Mouse (Mus musculus) forebrain, embryonic 16.5 days (tissue): Measurements from ENCODE around the gene Hip1. TPM values are rescaled to one million over a fixed set of nuclear protein-coding genes. Genes with fewer than 3 reads are reported as not detected.
"Not testable (repeated sequence)": the region's sequence is repeated elsewhere in the genome, so short reads cannot be mapped to it uniquely, and the experiment has no call there.

Experiments
- ATAC-seq: fragments of 200-750 bp; cut with Nextera tagmentation; 2 replicates; pipeline ENCODE4 v1.8.0; 2017; ENCODE audit warnings: mild to moderate bottlenecking, moderate library complexity
- H3K27ac ChIP-seq: fragments of 300-500 bp; sonication (generic); 2 replicates; pipeline ENCODE4 v1.5.1; 2014; ENCODE audit warnings: low read length, control low read depth
- H3K27me3 ChIP-seq: fragments of 300-500 bp; sonication (generic); replicated peaks from 2 replicates; pipeline ENCODE4 v1.6.1; 2014; ENCODE audit warnings: low read length; ENCODE audit not compliant: control insufficient read depth, insufficient read depth
- H3K36me3 ChIP-seq: fragments of 300-500 bp; sonication (generic); 2 replicates; pipeline ENCODE4 v1.6.1; 2014; ENCODE audit not compliant: control insufficient read depth, insufficient read depth
- H3K4me1 ChIP-seq: fragments of 300-500 bp; sonication (generic); replicated peaks from 2 replicates; pipeline ENCODE4 v1.6.1; 2014; ENCODE audit warnings: low read length; ENCODE audit not compliant: control insufficient read depth, insufficient read depth
- H3K4me2 ChIP-seq: fragments of 300-500 bp; sonication (generic); 2 replicates; pipeline ENCODE4 v1.6.1; 2014; ENCODE audit warnings: mild to moderate bottlenecking, low read length, control low read depth
- H3K4me3 ChIP-seq: fragments of 300-500 bp; sonication (generic); replicated peaks from 2 replicates; pipeline ENCODE4 v1.5.1; 2014; ENCODE audit warnings: mild to moderate bottlenecking, low read length, control low read depth
- H3K9ac ChIP-seq: fragments of 300-500 bp; sonication (generic); replicated peaks from 2 replicates; pipeline ENCODE4 v1.6.1; 2014; ENCODE audit warnings: low read depth, low read length, control low read depth
- H3K9me3 ChIP-seq: fragments of 300-500 bp; sonication (generic); 2 replicates; pipeline ENCODE4 v1.6.1; 2016; ENCODE audit warnings: low read length; ENCODE audit not compliant: control insufficient read depth
- WGBS: fragments of 180-500 bp; shearing (Covaris S2); extraction: QIAGEN DNeasy Blood & Tissue Kit; methylation state at CpG from one replicate; pipeline ENCODE4 v1.1.7; 2014; 5-methylcytosine and 5-hydroxymethylcytosine counted together
- polyA plus RNA-seq: library from polyadenylated mRNA; unstranded; fragments of >200 nt; fragmentation: Nextera tagmentation; extraction: Ambion mirVana; gene quantifications from 2 replicates; pipeline ENCODE4 v1.2.1, GENCODE M21; 2015

The Hip1 gene
- polyA plus RNA-seq, 1 experiment from 2014 or later: 32.5 TPM

DNA sequence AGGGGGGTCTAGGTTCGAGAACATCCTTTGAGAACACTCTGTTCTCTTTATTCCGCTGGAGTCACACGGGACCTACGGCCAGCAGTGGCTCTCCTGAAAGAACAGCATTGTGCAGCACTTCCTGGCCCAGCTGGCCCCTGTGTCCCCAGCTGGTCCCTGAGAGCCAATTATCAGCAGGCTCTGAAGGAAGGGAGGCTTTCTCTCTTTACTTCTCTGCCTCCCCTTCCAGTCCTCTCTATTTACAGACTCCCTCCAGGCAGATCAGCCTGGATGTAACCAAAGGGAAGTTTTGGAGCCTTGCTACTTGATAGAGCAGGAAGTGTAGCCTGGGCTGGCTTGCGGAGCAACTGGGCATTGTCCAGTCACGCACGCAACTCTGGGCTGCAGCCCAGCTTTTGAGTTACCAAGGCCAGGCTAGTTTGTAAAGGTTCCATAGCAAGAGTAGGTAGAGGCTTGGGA lies 79.1 kb downstream of the Hip1 start:
- ATAC-seq: peak; percentile 68
- peaks cover 5% of the 10 kb centered on the region for H3K4me1 ChIP-seq
- no peaks in the 10 kb centered on the region for H3K9me3 ChIP-seq
- WGBS: 38% methylated on average over 7 of the region's 7 CpGs
- no peak overlapping the region for H3K9ac ChIP-seq
- peak overlapping the region; percentile 58 for H3K27ac ChIP-seq
- H3K4me3 ChIP-seq: no peak overlapping the region
- H3K36me3 ChIP-seq: no peaks in the 10 kb centered on the region
- H3K27me3 ChIP-seq: no peaks in the 10 kb centered on the region
- no peak overlapping the region for H3K4me2 ChIP-seq

DNA sequence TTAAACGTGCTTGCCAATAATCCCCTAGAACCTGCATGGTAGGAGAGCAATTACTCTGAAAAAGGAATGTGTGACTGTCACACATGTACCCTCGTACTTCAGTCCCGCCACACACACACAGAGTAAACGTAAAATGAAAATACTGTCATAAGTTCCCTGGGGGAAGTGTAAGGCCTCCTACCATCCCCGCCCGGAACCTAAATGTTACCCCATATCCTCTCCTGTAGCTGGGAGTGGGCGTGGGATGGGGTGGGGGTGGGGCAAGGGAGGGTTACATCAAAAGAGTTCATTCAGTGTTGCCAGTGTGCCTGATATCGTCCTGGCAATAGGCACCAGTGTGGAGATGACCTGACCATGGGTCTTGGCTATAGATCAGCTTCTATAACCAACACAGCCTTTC lies 81.5 kb downstream of the Hip1 start:
- Histone ChIP-seq H3K27me3 (no peaks in the 10 kb centered on the region), H3K4me1 (peaks cover 13% of the 10 kb centered on the region), H3K9ac (no peak overlapping the region), H3K9me3 (no peaks in the 10 kb centered on the region), H3K4me2 (no peak overlapping the region), H3K4me3 (no peak overlapping the region), H3K27ac (no peak overlapping the region), H3K36me3 (peaks cover 4% of the 10 kb centered on the region; the same call in 1 of the 2 replicates)
- ATAC-seq: no peak
- WGBS: 85% methylated on average over 8 of the region's 8 CpGs

DNA sequence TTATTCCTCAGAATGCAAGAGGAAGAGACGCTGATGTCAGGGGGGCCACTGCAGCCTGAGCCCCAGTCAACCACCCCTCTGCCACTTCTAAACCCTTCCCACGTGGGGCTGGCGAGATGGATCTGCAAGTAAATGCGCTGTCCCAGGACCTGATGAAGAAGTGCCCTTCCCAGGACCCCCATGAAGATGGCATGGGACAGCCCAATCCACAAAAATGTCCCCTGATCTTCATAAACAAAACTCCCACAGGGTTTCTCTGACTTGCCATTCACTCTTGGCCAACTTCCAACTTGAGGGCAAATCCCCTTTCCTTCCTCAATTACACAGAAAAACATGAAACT lies 84.1 kb downstream of the Hip1 start:
- H3K9me3 ChIP-seq: no peaks in the 10 kb centered on the region
- H3K4me1 ChIP-seq: peaks cover 8% of the 10 kb centered on the region
- no peaks in the 10 kb centered on the region for H3K27me3 ChIP-seq
- 54% methylated on average over 4 of the region's 4 CpGs for WGBS
- H3K4me3 ChIP-seq: no peak overlapping the region
- no peak overlapping the region for H3K9ac ChIP-seq
- no peak; the same call in 1 of the 2 replicates for ATAC-seq
- peak overlapping the region; percentile 55 for H3K27ac ChIP-seq
- no peak overlapping the region for H3K4me2 ChIP-seq
- peaks cover 6% of the 10 kb centered on the region; the same call in 1 of the 2 replicates for H3K36me3 ChIP-seq

DNA sequence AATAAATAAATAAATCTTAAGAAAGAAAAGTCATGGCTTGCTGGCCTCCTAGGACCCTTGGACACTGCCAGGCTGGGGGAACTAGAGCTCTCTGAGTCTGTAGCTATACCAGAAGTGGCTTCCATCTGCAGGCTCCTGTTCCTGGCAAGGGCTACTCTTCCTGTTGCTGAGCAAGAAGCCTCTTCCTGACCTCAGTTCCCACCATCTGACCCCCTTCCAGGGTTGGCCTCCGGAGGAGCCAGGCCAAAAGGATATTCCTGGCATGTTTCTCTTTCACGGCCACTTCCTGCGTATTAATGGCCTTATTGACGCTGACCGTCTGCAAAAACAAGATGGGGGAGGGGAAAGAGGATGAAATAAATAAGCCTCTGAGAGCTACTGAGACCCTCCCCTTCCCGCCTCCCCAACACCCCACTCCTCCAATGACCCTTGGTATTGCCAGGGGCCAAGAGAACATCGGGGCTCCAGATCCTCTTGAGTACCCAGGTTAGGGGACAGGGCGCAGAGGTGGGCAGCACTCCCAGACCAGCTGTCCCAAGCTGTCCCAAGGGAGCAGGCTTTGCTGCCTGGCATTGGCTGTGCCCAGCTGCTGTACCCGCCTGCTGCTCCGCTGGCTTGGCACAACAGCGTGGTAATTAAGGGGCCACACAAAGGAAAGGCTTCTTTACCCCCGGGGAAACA lies 84.6 kb downstream of the Hip1 start:
- H3K9ac ChIP-seq: no peak overlapping the region
- ATAC-seq: peak; percentile 78
- peak overlapping the region; percentile 55 for H3K27ac ChIP-seq
- H3K9me3 ChIP-seq: no peaks in the 10 kb centered on the region
- H3K36me3 ChIP-seq: peaks cover 6% of the 10 kb centered on the region; the same call in 1 of the 2 replicates
- 49% methylated on average over 12 of the region's 12 CpGs for WGBS
- H3K4me1 ChIP-seq: peaks cover 8% of the 10 kb centered on the region
- H3K4me3 ChIP-seq: no peak overlapping the region
- 0 out of 2 replicates have a peak overlapping the region, but pooled peaks have one; percentile 4 for H3K4me2 ChIP-seq
- no peaks in the 10 kb centered on the region for H3K27me3 ChIP-seq

DNA sequence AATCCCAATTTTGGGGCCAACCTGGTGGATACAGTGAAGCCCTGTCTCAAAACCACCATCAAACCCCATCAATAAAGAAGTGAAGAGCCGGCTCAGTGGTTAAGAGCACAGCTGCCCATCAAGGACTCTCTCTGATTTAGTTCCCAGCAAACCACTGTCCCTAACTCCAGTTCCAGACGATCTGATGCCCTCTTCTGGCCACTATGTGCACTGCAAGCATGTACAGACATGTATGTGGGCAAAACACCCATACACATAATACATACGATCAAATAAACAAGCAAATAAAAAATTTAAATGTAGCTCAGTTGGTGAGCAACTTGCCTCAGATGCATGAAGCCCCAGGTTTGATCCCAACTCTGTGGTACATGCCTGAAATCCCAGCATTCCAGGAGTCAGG lies 85.4 kb downstream of the Hip1 start:
- H3K27me3 ChIP-seq: no peaks in the 10 kb centered on the region
- H3K9ac ChIP-seq: no peak overlapping the region
- H3K9me3 ChIP-seq: no peaks in the 10 kb centered on the region
- no peak for ATAC-seq
- peaks cover 8% of the 10 kb centered on the region for H3K4me1 ChIP-seq
- H3K4me2 ChIP-seq: no peak overlapping the region
- H3K4me3 ChIP-seq: no peak overlapping the region
- WGBS: 76% methylated on average over 3 of the region's 3 CpGs
- H3K27ac ChIP-seq: no peak overlapping the region
- H3K36me3 ChIP-seq: peaks cover 10% of the 10 kb centered on the region; the same call in 1 of the 2 replicates

DNA sequence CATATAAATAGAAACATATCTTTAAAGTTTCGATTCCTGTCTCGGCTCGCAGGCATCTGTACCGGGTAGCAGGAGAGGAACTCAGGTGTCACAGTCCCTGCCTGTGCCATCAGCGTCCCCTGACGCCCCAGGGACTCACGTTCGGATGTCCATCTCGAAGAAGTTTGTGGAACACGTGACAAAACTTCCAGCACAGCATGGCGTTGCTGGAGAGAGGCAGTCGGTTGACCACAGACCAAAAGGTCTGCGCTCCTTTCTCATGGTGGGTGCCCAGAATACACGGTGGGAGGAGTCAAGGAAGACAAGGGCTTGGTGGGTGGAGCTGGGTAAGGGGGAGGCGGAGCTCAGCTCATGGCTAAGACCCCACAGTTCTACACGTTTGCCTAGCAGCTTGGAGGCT lies 87.0 kb downstream of the Hip1 start:
- H3K27ac ChIP-seq: no peak overlapping the region
- H3K27me3 ChIP-seq: no peaks in the 10 kb centered on the region
- no peak overlapping the region for H3K4me3 ChIP-seq
- no peak for ATAC-seq
- H3K36me3 ChIP-seq: peaks cover 13% of the 10 kb centered on the region; the same call in 1 of the 2 replicates
- H3K4me2 ChIP-seq: no peak overlapping the region
- WGBS: 91% methylated on average over 16 of the region's 16 CpGs
- no peak overlapping the region for H3K9ac ChIP-seq
- H3K4me1 ChIP-seq: peaks cover 8% of the 10 kb centered on the region
- no peaks in the 10 kb centered on the region for H3K9me3 ChIP-seq

DNA sequence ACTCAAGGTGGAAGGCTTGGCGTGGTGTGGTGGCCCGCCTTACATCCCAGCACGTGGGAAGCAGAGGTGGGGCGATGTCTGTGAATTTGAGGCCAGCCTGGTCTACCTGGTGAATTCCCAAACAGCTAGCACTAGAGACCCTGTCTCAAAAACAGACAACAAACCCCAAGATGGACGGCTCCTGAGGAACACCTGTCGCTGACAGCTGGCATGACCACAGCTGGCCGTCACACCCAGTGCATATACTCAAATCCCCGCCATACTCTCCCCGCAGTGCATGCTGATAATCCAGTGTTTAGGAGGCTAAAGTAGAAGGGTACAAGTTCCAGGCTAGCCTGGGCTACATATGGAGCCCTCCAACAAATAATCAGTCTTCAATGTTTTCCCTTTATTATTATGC lies 88.4 kb downstream of the Hip1 start:
- WGBS: 92% methylated on average over 9 of the region's 9 CpGs
- Histone ChIP-seq H3K36me3 (peaks cover 13% of the 10 kb centered on the region; the same call in 1 of the 2 replicates), H3K9ac (no peak overlapping the region), H3K27ac (no peak overlapping the region), H3K4me3 (no peak overlapping the region), H3K27me3 (no peaks in the 10 kb centered on the region), H3K9me3 (no peaks in the 10 kb centered on the region), H3K4me1 (peaks cover 8% of the 10 kb centered on the region), H3K4me2 (no peak overlapping the region)
- no peak for ATAC-seq

DNA sequence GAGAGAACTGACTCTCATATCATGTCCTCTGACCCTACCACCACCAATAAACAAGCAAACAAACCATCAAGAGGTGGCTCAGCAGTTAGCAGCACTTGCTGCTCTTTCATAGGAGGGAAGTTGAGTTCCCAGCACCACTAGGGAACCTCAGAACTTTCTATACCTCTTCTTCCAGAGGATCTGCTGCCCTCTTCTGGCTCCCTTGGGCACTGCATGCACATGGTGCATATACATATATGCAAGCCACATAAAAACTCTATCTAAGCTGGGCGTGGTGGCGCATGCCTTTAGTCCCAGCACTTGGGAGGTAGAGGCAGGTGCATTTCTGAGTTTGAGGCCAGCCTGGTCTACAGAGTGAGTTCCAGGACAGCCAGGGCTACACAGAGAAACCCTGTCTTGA lies 90.7 kb downstream of the Hip1 start:
- no peaks in the 10 kb centered on the region for H3K4me1 ChIP-seq
- no peak overlapping the region for H3K9ac ChIP-seq
- H3K36me3 ChIP-seq: peaks cover 11% of the 10 kb centered on the region
- WGBS: 90% methylated on average over 2 of the region's 2 CpGs
- H3K4me2 ChIP-seq: no peak overlapping the region
- no peaks in the 10 kb centered on the region for H3K27me3 ChIP-seq
- no peaks in the 10 kb centered on the region for H3K9me3 ChIP-seq
- no peak for ATAC-seq
- no peak overlapping the region for H3K4me3 ChIP-seq
- no peak overlapping the region for H3K27ac ChIP-seq

DNA sequence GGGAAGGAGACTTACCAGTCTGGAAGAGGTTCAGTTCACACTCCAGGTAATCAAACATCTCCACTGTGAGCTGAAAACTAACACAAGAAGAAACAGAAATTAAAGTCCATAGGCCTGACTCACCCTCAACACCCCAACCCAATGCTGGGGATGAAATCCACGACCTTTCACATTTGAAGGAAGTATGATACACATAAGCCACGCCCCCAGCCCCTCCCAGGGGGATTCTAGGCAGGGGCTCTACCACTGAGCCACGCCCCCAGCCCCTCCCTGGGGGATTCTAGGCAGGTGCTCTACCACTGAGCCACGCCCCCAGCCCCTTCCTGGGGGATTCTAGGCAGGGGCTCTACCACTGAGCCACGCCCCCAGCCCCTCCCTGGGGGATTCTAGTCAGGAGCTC lies 93.4 kb downstream of the Hip1 start:
- not testable (repeated sequence) for H3K4me3 ChIP-seq, H3K27ac ChIP-seq, H3K4me1 ChIP-seq, H3K36me3 ChIP-seq, H3K9me3 ChIP-seq, ATAC-seq, H3K27me3 ChIP-seq, H3K9ac ChIP-seq, H3K4me2 ChIP-seq
- 94% methylated on average over 4 of the region's 5 CpGs for WGBS

DNA sequence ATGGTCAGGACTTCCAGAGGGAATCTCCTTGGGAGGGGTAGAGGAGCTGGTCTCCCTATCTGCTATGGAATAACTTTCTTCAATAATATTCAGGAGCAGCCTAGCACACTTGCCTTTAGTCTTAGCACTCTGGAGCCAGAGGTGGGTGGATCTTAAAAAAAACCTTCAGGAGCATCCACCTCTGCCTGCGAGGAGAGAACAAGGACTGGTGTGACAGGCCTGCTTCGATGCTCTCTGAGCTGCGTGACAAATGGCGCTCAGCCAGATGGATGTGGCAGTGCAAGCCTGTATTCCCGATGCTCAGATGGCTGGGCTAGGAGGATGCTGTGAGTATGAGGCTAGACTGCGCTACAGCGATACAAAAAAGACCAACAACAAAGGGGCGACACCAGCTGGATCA lies 93.8 kb downstream of the Hip1 start:
- H3K4me1 ChIP-seq: no peaks in the 10 kb centered on the region
- H3K4me2 ChIP-seq: no peak overlapping the region
- H3K27ac ChIP-seq: no peak overlapping the region
- no peak for ATAC-seq
- WGBS: 76% methylated on average over 8 of the region's 8 CpGs
- no peak overlapping the region for H3K4me3 ChIP-seq
- peaks cover 9% of the 10 kb centered on the region for H3K36me3 ChIP-seq
- H3K27me3 ChIP-seq: no peaks in the 10 kb centered on the region
- H3K9ac ChIP-seq: no peak overlapping the region
- H3K9me3 ChIP-seq: no peaks in the 10 kb centered on the region
